Mouse (Mus musculus) brain, embryonic 14.5 days (tissue): Measurements from ENCODE around the gene Mtfr1l. TPM values are rescaled to one million over a fixed set of nuclear protein-coding genes. Genes with fewer than 3 reads are reported as not detected.
A peak's percentile ranks its signal among the peaks of the same experiment; 100 is the strongest.
"Not testable (repeated sequence)": the region's sequence is repeated elsewhere in the genome, so short reads cannot be mapped to it uniquely, and the experiment has no call there.

Experiments
- DNase-seq: peaks from one replicate; pipeline ENCODE4 v3.0.0-alpha.2; 2011; ENCODE audit warnings: low read depth
- CTCF ChIP-seq: fragments of 200-500 bp; IDR thresholded peaks from 2 replicates; pipeline ENCODE4 v1.5.1; 2012; ENCODE audit warnings: inconsistent platforms, mild to moderate bottlenecking, moderate library complexity, borderline replicate concordance; ENCODE audit not compliant: insufficient read depth, insufficient read length; ENCODE audit errors: extremely low read depth
- POLR2A ChIP-seq: fragments of 200-500 bp; IDR thresholded peaks from 2 replicates; pipeline ENCODE4 v1.6.1; 2012; ENCODE audit warnings: mild to moderate bottlenecking, inconsistent platforms, borderline replicate concordance; ENCODE audit not compliant: poor library complexity, insufficient read depth, insufficient read length, severe bottlenecking; ENCODE audit errors: extremely low read depth
- polyA plus RNA-seq: library from polyadenylated mRNA; depleted of rRNA; stranded (reverse); fragments of >200 nt; gene quantifications from 2 replicates; pipeline ENCODE4 v1.2.3, GENCODE M21; 2012

Mtfr1l gene
- polyA plus RNA-seq, 1 experiment, result 152 TPM

- TF ChIP-seq CTCF, result no peak
- TF ChIP-seq POLR2A, result peak; percentile 33; the same call in 1 of the 2 replicates
- DNase-seq, result peak; percentile 98
Observed at GRCm38 (mm10) chr4:134510845-134511411, 24.3 kb downstream of the Mtfr1l start, which contains the start of gene Aunip. TSS of gene Aunip (plus strand) at chr4:134510999.

DNA sequence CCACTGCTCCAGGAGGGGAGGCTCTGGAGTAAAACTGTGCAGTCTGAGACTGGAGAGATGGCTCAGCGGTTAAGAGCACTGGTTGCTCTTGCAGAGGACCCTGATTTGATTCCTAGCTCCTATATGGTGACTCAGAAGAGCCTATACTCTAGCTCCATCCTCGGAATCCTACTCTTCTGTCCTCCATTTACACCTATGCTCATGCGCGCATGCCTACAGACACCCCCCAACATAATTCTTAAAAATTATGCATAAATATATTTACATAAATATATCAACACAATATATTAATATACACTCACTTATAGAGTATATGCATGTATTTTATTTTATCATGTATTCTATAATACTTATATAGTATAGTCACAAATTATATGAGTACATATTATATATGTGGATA is 24.8 kb downstream of the Mtfr1l start:
- no peak for TF ChIP-seq POLR2A
- no peak for TF ChIP-seq CTCF

GRCm38 (mm10) chr4:134506713-134507112 is 28.5 kb downstream of the Mtfr1l start:
- no peak for DNase-seq
- no peak for TF ChIP-seq CTCF
- no peak for TF ChIP-seq POLR2A

More for the DNA sequence above, 24.8 kb downstream of the Mtfr1l start:
- no peak for DNase-seq

DNA sequence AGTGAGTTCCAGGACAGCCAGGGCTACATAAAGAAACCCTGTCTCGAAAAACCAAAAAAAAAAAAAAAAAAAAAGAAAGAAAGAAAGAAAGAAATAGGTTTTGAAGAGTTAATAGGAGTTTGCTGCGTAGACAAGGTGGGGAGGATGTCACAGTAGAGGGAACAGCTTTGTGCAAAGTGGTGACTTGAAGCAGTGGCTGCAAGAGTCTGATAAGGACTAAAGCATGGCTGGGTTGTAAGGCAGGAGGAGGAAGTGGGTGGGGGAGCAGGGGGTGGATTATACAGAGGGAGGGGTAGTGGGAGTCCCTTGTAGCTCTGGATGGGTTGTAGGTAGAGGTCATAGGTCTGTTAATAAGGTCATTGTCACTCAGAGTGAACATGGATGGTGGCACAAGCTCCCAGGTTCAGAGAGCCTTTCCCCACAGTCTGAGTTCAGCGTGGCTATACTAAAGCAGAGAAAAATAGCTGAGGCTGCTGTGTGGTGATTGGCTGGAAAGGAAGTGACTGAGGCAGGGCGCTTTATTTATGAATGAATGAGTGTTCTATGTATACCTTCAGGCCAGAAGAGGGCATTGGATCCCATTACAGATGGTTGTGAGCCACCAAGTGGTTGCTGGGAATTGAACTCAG is 29.1 kb downstream of the Mtfr1l start:
- no peak for TF ChIP-seq CTCF
- TF ChIP-seq POLR2A, result no peak
- DNase-seq, result no peak

- DNase-seq, result no peak
- TF ChIP-seq POLR2A (no peak), CTCF (no peak)
Observed at GRCm38 (mm10) chr4:134505303-134505789, 29.8 kb downstream of the Mtfr1l start.

DNA sequence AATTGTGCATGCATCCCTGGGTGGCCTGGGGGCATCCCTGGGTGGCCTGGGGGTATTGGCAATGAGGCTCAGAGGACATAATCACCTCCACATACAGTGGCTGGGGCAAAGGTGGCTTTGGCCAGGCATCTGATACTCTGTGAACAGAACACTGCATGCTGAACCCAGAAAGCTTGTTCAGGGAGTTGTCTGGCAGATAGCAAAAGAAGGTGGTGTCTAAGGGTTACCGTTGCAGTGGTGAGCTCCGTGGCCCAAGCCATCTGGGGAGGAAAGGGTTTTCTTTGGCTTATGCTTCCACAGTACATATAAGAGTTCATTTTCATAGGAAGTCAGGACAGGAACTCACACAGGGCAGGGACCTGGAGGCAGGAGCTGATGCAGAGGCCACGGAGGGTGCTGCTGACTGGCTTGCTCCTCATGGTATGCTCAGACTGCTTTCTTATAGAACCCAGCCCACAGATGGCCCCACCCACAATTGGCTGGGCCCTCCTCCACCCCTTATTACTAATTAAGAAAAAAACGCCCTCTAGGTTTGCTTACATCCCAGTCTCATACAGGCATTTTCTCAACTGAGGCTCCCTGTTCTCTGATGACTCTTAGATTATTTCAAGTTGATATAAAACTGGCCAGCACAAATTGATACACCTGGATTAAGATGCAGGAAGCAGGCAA is 31.4 kb downstream of the Mtfr1l start:
- TF ChIP-seq POLR2A, result no peak
- no peak for TF ChIP-seq CTCF
- no peak for DNase-seq

- TF ChIP-seq POLR2A (no peak), CTCF (no peak)
- DNase-seq, result no peak
Observed at GRCm38 (mm10) chr4:134501095-134501494, 34.1 kb downstream of the Mtfr1l start.

- DNase-seq, result not testable (repeated sequence)
Observed at GRCm38 (mm10) chr4:134498983-134499382, 36.2 kb downstream of the Mtfr1l start.

DNA sequence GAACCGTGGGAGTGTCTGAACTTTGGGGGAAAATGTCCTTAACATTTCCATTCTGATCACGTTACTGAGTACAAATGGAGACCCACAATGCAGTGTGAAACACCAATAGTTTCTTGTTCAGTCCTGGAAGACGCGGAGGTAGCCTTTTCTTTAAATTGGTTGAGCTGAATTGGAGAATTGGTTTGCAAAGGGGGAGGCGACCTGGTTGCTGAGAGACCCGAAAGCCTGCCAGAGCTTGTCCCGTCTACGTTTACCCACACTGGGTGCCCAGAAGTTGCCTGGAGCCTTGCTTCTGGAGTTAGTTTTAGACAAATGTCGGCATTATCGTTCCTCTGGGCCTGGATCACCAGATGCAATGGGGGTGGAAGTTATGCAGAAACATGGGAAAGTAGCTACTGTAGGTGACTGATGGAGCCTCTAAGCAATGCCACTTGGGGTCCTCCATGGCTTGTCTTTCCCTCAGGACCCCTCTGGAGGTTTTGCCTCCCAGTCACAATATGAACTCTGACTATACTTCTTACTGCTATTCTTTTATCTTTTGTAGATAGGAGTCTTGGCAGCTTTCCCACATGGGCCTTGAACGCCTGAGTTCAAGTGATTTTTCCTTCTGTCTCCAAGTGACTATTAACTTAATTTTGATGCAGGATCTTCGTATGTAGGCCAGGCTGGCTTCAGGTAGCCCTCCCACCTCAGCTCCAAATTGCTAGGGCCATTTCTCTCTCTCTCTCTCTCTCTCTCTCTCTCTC is 37.0 kb downstream of the Mtfr1l start:
- no peak for TF ChIP-seq CTCF
- no peak for TF ChIP-seq POLR2A
- DNase-seq, result peak; percentile 57

- peak; percentile 35 for DNase-seq
- TF ChIP-seq POLR2A, result no peak
Observed at GRCm38 (mm10) chr4:134497223-134497622, 38.0 kb downstream of the Mtfr1l start.

GRCm38 (mm10) chr4:134496595-134497210 is 38.5 kb downstream of the Mtfr1l start, which contains the start of gene Paqr7:
TSS of gene Paqr7 (plus strand) at chr4:134496697.
- DNase-seq, result peak; percentile 67
- no peak for TF ChIP-seq POLR2A
- TF ChIP-seq CTCF, result no peak

DNA sequence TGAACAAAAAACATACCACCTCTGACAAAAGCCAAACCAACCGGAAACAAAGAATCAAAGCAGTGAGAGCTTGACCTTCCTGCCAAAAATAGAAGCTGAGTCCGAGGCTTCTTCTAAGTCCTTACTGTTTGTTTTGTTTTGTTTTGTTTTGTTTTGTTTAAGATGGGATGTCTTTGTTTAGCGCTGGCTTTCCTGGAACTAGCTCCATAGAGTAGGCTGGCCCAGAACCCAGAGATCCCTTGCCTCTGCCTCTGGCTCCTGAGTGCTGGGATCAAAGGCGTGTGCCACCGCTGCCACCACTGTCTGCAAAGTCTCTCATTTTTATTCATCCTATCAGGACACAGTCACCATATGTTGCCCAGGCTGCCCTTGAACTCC is 39.7 kb downstream of the Mtfr1l start:
- TF ChIP-seq CTCF, result no peak
- TF ChIP-seq POLR2A, result no peak
- DNase-seq, result no peak
